Mouse (Mus musculus) lung, postnatal 10 days (tissue): ENCODE measurements around the gene Rpl28.

Source experiments
- DNase-seq: peaks from one replicate; pipeline ENCODE4 v3.0.0; 2021

The Rpl28 gene

DNA sequence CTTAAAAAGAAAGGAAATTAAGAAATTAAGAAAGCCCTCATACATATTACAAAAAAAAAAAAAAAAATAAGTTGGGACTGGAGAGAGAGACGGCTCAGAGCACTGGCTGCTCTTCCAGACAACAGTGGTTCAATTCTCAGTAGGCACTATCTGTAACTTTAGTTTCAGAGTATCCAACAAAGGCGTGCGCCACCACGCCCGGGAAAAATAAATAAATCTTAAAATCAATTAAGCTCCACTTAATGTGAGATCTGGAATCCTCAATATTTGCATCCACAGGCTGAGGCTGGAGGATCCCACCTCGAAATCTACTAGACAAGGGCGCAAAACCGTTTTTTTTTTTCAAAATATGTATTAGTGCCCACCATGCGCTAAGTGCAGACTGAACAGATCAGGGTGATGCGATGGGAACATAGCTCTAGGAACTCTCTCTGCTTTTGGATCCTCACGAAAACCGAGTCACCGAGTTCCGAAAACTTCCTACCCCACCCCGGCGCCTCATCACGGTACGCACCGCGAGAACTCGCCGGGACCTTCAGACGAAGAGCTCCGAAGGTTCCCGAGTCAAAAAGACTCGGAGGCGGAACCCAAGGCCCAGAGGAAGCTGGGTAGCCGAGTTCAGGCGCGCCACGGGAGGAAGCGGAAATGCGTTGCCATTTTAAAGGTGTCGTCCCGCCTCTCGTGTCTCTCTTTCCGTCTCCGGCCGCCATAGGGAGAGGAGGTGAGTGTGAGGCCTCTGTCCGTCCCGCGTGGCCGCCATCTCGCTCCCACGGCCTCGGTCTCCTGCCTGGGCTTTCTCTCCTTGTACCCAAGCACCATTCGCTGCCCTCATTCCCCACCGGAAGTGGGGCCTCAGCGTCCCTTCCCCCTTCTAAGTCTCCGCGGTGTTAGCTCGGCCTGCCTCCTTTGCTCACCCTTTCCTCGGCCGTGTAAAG, at the start of gene Rpl28:
Gene Rpl28 (plus strand): TSS at position 597 of the 935 bp plus-strand sequence.
- DNase-seq: peak; percentile 98

DNA sequence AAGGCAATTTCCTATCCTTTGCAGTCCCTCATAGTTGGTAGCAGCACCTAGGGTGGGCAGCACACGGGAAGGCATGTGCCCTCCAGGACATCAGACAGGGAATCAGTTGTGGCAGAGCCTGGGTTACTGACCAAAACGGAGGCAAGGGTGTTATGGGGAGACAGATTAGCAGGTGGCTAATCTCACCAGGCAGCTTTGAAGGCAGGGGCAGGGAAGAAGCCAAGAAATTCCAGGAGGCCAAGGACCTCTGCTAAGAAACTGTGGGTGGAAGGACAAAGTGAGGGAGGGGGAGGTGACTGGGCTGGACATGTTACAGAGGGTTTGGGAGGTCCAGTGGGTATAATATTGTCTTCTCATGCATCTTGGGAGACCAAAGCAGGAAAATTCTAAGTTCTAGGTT, 49.3 kb upstream of the Rpl28 start:
- peak; percentile 69 for DNase-seq

DNA sequence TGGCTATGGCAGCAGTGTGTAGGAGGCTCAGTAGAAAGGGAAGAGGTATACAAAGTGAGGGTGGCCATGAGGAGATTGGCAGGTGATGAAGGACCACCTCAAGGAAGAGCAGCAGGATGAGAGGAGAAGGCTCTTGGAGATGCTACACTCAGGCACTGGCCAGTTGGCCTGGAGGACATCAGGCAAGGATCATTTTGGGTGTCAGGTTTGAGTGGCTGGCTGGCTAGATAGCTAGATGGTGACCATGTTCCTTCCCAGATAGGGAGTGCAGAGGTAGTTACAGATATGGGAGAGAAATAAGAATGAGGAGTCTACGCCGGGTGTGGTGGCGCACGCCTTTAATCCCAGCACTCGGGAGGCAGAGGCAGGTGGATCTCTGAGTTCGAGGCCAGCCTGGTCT, 47.8 kb upstream of the Rpl28 start:
- DNase-seq: no peak

DNA sequence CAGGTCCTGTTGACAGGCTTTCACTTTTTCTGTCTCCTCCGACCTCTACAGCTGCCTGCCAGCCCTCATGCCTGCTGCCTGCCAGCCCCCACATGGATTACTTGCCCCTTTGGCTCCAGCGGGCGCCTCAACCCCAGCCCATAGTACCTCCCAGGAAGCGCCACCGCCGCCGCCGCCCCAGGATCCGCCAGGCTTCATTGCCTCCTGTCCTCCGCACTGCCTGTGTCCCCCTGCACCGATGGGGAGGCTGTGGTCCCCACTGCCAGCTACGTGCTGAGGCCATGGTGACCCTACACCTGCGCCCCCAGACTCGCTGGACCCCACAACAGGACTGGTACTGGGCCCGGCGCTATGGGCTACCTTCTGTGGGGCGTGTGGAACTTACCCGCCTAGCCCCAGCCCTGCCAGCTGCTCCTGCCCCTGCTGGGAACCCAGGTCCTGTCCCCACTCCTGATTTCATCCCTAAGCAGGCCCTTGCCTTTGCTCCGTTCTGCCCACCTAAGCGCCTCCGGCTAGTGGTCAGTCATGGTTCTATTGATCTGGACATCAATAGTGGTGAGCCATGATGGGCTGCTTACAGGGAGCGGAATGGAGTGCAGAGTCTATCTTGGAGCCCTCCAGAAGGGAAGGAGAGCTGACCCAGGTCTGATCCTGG, 46.2 kb upstream of the Rpl28 start:
- DNase-seq: no peak

DNA sequence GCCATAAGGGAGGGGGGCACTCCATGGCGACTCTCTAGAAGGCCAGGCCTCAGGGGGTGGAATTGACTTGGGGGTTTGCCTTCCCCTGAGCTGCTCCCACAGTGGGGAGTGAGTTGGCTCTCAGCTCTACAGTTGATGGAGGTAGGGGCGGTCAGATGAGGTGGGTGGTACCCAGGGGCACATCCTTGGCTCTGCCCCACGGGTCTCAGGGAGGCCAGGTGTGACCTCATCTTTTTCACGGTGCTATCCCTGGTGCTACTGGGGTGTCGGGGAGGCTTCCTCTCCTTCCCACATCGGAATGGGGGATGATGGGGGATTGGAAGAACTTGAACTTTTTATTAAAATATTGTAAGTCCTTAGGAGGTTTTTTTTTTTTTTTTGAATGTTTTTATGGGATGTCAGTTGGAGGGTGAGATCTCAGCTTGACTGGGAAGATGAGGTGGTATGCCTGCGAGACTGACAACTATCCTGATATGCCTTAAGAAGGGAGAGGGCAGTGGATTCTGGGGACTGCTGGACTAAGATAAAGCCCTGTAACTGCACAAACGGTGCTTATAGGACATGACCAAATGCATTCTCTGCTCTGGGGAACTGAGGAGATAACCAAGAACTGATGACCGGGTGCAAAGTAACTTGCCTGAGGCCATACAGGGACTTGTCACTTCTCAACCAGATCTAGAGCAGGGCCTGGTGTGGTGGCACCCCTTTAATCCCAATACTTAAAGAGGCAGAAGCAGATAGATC, 45.3 kb upstream of the Rpl28 start:
- DNase-seq: no peak

DNA sequence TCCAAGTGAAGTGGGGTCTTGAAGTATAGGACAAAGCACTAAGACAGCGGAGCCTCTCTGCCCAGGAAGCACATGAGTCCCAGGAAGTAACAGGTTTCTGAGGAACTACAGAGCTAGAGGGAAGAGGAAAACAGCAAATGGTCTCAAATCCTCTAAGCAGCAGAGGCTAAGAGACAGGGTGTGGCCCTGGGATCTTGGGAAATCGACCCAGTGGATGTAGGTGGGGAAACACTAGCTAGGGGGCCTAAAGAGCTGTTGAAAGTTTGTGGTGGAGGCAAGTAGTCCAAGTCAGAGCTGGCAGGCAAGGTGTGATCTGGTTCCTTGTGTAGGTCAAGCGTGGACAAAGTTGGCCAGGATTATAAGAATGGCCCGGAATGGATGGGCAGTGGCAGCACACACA, 44.4 kb upstream of the Rpl28 start:
- no peak for DNase-seq

DNA sequence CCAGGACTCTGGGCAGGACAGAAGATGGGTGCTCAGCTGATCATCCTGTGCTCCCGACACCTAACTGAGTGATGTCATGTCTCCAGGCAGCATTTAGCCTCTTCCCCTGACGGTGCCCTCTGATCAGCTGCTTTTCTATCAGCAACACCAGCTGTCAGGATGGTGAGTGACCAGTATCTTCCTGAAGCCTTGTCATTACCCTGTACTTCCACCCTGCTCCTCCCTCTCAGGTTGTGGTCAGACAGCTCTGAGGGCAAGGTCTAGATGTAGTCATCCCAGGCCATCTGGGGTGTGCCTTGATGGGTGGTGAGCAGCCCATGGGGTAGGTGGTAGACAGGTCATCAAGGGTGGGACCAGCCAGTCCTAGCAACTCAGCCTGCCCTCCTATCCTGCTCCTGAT, 43.5 kb upstream of the Rpl28 start:
- no peak for DNase-seq

DNA sequence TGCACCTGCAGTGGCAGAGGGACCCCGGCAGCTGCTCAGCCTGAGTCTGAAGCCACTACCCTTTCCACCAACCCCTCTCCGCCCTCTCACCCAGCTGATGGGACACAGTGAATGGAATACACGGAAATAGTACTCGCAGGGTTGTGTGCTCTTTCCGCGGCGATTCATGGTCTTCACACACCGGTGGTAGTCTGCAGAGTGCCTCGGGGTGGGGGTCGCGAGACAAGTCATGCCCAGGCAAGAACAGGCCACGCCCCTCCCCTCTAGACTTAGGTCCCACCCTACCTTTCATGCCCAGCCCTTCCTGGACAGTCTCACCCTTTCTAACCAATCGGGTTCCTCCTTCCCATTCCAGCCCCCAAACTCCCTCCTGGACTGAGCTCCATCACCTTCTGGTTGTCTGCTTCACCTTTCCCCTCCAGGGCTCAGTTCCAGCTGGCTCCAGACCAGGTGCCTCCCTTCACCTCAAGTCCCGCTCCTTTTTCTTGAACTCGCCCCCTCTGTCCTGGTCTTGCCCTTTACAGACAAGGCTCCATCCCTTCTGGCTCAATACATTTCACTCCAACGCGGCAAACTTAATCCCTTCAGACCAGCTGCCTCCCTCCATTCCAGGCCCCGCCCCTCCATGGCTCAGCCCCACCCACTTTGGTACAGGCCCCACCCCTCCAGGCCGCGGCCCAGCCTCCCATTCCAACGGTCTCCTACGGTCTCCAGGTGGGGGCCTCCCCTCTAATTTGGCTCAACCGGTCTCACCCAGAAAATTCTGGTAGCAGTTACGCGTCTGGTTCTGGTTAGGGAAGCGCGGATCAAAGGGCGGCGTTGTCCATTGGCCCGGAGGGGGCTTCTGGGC, 40.5 kb upstream of the Rpl28 start:
- DNase-seq: peak; percentile 58

DNA sequence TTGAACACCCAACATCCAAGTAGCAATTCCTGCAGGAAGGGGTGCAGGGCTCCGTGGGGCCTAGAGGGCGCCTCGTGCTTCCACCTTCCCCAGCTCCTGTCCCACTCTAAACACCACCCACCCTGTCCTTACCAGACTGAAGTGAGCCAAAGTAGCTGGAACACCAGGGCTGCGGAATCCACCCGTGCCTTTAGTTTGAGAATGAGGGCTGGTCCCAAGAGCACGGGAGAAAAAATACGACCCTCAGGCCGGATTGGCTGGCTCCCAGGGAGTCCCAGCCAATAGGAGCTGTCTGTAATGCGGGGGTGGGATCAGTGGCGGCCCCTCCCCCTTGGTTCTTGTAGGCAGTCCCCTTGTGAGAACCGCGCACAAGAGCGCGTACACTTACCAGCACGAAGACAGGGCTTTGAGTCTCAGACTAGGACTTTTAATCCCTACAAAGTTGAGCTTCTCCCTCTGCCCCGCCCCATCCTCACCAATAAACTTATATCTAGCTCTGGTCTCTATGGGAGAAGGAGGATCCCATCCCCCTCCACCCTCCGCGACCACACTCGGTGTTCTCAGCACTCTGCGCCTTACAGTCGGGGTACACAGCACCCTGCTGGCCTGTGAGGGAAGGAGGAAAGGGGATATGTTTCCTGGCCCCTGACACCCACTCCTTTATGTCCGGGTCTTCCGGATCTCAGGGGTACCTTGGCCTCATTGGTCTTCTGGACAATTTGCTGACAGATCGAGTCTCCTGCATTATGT, 39.7 kb upstream of the Rpl28 start, which contains the start of gene Cox6b2:
Gene Cox6b2 (minus strand): TSS at position 274 of the 750 bp plus-strand sequence.
- DNase-seq: peak; percentile 94

DNA sequence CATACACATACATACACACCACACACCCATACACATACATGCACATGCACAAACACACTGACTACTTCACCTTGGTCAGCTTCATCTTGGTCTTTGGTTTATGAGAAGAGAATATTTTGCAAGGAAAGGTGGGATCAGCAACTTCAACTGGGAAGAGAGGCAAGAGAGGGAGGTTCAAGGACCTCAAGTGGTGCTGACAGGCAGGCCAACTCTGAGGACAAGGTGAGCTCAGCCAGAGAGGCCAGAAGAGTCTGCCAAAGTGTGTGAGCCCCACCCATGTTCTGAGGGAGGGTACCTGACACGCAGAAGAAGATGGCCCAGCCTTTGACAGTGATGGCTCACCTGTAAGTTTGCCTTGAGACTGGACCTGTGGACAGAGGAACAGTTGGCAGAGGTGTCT, 33.0 kb upstream of the Rpl28 start:
- no peak for DNase-seq

DNA sequence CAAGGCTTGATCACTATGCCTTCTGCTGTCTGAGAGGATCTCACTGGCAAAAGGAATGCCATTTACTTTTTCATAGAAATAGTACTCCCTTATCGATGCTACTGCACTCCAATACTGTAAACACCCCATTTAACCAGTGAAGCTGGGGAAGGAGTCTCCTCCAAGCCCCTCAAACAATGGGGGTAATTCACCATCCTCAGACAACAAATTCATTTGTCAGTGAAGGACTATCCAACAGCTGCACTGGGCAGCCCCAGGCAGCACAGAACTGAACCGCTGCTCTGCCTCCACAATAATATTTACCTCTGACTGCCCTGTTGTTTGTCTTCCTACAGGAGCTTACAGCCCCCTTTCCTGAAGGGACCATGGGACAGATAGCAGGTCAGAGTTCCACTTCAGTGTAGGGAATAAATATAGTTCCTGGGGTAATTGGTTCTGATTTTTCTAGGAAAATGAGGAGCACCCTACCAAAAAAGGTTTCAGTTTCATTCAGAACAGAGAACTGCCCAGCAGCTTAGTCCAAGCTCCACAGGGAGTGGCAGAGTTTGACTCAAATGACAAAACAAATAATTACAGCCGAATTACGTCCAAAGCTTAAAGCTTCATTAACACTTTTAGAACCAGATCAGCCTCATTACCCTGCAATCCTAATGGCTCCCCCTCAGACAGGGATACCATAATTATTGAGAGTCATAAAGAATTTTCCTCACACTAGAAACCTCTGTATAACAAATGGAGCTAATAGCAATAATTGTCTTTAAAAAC, 27.5 kb upstream of the Rpl28 start:
- no peak for DNase-seq

DNA sequence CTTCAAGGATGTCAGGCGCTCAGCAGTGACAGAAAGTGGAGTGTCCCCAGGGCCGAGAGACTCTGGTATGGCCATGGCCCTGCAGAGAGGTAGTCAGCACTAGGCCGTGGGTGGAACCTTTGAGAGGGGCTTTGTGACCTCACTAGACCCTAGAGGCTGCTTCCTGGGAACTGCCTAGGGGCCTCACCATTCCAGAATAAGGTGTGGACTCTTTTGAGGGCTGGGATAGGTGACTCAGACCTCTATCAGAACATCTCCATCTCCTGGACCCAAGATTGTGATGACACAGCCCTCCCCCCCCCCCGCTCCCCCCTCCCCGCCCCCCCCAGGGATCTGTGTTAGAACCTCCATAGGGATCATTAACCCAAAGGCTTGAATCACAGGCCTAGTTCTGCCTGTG, 21.5 kb upstream of the Rpl28 start, which contains the start of gene Fam71e2:
Gene Fam71e2 (minus strand): TSS at position 101 of the 400 bp plus-strand sequence.
- no peak for DNase-seq

DNA sequence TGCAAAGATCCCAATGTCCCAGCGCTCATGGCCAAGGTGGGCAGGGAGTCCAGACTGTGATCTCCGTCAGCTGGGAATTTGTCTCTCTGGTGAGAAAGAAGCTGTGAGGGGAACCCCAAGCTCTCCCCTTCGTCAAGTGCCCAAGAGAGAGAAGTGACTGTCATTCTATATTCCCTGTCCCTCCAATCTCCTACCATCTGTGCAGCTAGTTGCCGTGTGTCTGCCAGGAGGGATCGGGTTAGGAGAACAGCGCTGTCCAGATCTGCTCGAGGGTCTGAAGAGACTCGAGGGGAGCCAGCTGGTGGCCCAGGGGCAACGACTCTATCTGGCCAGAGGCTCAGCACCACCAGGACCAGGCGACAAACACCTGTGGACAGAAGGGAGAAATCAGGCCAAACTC, 16.5 kb upstream of the Rpl28 start:
- no peak for DNase-seq

DNA sequence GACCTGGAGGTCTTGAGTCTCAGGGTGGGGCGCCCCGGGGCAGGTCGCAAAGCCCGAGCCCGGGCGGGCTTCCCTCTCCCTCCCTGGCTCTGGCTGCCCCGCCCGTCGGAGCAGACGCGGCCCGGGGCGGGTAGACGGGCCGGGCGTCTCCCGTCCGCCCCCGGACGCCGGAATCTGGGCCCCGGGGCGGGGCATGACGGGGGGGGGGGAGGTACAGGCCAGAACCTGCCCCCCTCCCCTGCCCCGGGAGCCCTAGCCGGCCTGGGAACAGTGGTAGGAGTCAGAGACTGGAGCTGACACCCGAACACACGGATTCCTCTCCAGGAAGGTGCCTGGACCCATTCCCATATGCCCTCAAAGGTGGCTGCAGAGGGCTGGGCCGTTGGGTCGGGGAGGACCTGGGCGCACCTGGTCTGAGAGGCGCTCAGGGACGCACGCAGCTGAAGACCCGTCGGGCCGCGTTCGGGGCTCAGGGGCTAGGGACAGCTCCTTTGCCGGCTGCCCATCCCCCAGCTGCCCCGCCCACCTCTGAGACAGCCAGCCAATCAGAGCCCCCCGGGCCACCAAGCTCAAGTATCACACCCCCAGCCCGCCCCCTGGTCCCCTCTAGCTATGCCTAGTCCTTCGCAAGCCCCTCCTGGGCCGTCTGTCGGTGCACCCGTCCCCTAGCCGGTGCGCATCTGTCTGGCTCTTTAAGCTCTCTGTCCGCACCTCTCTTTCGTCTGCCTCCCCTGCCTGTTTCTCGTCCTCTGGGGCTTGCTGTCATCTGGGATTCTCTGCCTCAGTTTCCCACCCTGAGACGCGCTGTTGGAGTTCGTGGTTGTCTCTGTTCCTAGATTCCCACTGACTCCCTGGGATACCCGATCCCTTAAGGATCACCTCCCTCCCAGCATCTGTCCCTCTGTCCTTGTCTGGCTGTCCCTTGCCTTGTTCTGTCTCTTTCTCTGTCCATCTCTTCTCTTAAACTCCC, 15.5 kb upstream of the Rpl28 start:
- DNase-seq: peak; percentile 75

DNA sequence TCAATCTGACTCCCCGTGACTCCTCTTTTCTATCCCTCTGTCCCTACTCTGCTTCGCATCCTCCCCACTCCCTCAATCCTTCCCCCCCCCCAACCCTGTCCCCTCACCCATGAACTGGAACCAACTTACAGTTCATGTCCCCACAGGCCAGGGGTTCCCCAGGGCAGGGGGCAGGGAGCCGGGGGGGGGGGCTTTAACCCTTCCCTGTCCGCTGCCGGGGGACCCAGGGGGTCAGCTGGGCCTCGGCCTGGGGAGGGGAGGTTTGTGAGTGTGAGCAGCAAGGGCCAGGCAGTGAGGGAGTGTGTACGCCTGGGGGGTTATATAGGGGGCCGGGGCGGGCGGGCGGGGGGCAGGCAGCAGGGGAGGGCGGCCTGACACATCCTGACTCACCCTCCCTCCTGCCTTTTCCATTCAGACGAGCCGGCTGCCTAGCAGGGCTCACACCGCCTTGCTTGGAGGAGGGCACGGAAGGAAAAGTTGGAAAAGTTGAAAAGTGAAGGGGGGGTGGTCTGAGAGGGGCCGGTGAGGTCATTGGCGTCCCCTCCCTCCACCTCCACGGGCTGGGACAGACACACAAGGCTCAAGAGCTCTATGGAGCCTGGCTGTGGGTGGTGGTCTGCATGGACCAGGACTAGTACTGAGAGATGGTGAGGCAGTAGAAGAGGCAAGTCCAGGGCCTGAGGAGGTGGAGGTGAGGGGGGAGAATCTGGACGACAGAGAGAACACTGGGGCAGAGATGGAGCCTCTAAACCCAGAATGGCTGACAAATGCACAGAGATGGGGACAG, 14.6 kb upstream of the Rpl28 start:
- DNase-seq: no peak

DNA sequence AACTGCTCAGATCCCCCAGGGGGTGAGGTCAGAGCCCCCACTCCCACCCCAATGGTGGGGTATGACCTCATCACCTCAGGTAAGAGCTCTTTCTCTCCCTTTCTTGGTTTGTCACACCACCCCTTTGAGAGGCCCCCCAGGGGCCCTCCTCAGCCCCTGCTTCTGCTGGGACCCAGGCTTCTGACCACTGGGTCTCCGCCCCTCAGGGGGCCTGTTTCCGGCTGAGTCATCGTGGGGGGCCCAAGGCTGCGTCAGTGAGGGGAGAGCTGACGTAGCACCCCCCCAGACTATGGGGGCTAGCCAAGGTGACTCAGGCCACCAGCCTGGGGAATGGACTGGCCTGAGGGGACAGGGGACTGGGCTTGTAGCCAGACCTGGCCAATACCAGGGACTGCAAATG, 12.8 kb upstream of the Rpl28 start:
- DNase-seq: no peak

DNA sequence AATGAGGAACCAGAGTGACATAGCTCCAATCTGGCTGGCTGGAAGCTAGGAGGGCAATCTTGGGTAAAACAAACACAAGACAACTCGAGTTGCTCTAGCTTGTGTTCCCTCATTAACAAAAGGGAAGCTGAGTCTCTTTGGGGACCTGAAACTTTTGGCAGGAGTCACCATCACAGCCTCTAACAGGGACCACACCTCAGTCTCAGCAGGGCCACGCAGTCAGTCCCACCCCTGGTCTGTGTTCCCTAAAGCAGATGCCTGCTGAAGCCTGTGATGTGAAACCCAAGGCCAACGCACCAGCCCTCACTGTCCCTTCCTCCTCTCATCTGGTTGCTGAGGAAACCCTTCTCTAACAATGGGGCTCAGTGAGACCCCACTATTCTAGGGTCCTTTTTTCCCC, 10.5 kb upstream of the Rpl28 start:
- no peak for DNase-seq

DNA sequence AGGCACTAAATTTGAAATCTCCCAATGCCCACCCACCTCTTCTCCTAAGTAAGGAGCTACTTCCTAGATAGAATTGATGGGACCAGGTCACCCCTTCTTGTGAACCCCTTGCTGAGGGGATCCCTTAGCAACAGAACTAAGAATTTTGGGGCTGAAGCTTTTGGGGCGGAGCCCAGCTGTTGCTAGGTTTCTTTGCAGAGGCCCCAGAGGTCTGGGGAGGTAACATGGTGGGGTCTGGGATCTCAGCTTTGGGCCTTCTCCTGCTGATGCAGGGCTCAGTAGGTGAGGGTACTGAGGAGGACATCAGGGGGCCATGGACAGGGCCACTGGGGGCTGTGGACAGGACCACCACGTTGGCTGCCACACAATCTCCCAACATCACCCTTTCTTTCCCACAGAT, 9.9 kb upstream of the Rpl28 start, which contains the start of the genes Il11 and Tmem190:
Gene Il11 (minus strand): TSS at position 101 of the 400 bp plus-strand sequence.
Gene Tmem190 (plus strand): TSS at position 179 of the 400 bp plus-strand sequence.
- DNase-seq: no peak
